Mouse (Mus musculus): ENCODE results near the gene Rhox6. TPM values are rescaled to one million over a fixed set of nuclear protein-coding genes. Genes with fewer than 3 reads are reported as not detected.
"Not testable (repeated sequence)": the region's sequence is repeated elsewhere in the genome, so short reads cannot be mapped to it uniquely, and the experiment has no call there.

The Rhox6 gene
- polyA plus RNA-seq (2011; ENCODE audit: insufficient read length, low read depth, missing spikeins), result not detected in 2 replicates

DNA sequence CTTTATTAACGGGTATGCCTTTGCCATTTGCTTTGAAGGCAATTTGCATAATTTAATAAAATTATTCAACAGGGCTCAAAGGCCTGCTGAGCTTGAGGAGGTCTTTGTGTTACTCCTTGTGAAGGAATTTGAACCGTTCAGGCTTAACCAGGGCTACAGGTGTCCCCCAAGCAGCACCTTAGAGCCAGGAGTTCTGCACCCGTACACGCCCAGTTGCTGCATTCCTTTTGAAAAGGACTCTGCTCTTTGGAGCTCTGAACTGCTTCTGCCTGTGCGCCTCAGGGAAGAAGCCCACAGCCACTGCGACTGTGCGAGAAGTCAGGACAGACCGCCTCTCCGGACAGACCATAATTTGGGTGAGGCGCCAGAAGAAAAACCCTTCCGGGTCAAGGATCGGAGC is at the start of gene Rhox6:
Rhox6 (plus strand) TSS at position 301 of the 400 bp plus-strand sequence.
- not testable (repeated sequence) for H3K4me3 ChIP-seq (ENCODE audit: insufficient read depth, low read length); H3K4me1 ChIP-seq (ENCODE audit: control insufficient read depth, insufficient read depth, low read length); H3K27ac ChIP-seq (ENCODE audit: insufficient read depth, low read length)

- Histone ChIP-seq H3K27ac (ENCODE audit: insufficient read depth, low read length) (no peak overlapping the region), H3K4me3 (ENCODE audit: insufficient read depth, low read length) (no peak overlapping the region), H3K4me1 (ENCODE audit: control insufficient read depth, insufficient read depth, low read length) (no peaks in the 10 kb centered on the region)
- TF ChIP-seq POLR2A (IDR thresholded peaks at IDR 0.05; ENCODE audit: low read depth, low read length) (no peak), CTCF (IDR thresholded peaks at IDR 0.05; ENCODE audit: borderline replicate concordance, insufficient read depth, low read length) (no peak)
Observed at GRCm38 (mm10) chrX:37807286-37808080, 19.2 kb upstream of the Rhox6 start.

- H3K27ac ChIP-seq (ENCODE audit: insufficient read depth, low read length), result no peak overlapping the region
- no peak overlapping the region for H3K4me3 ChIP-seq (ENCODE audit: insufficient read depth, low read length)
- TF ChIP-seq POLR2A (IDR thresholded peaks at IDR 0.05; ENCODE audit: low read depth, low read length) (no peak), CTCF (IDR thresholded peaks at IDR 0.05; ENCODE audit: borderline replicate concordance, insufficient read depth, low read length) (no peak)
- H3K4me1 ChIP-seq (ENCODE audit: control insufficient read depth, insufficient read depth, low read length), result no peaks in the 10 kb centered on the region
Observed at GRCm38 (mm10) chrX:37809396-37809795, 17.3 kb upstream of the Rhox6 start.

GRCm38 (mm10) chrX:37811179-37811578 is 15.5 kb upstream of the Rhox6 start:
- H3K4me3 ChIP-seq (ENCODE audit: insufficient read depth, low read length), result no peak overlapping the region
- no peaks in the 10 kb centered on the region for H3K4me1 ChIP-seq (ENCODE audit: control insufficient read depth, insufficient read depth, low read length)
- no peak overlapping the region for H3K27ac ChIP-seq (ENCODE audit: insufficient read depth, low read length)
- TF ChIP-seq POLR2A (IDR thresholded peaks at IDR 0.05; ENCODE audit: low read depth, low read length) (no peak), CTCF (IDR thresholded peaks at IDR 0.05; ENCODE audit: borderline replicate concordance, insufficient read depth, low read length) (no peak)

- Histone ChIP-seq H3K27ac (ENCODE audit: insufficient read depth, low read length) (no peak overlapping the region), H3K4me3 (ENCODE audit: insufficient read depth, low read length) (no peak overlapping the region), H3K4me1 (ENCODE audit: control insufficient read depth, insufficient read depth, low read length) (no peaks in the 10 kb centered on the region)
- TF ChIP-seq POLR2A (IDR thresholded peaks at IDR 0.05; ENCODE audit: low read depth, low read length) (no peak), CTCF (IDR thresholded peaks at IDR 0.05; ENCODE audit: borderline replicate concordance, insufficient read depth, low read length) (no peak)
Observed at GRCm38 (mm10) chrX:37815665-37816064, 11.0 kb upstream of the Rhox6 start.

- not testable (repeated sequence) for H3K4me3 ChIP-seq (ENCODE audit: insufficient read depth, low read length); H3K4me1 ChIP-seq (ENCODE audit: control insufficient read depth, insufficient read depth, low read length); H3K27ac ChIP-seq (ENCODE audit: insufficient read depth, low read length)
Observed at GRCm38 (mm10) chrX:37831386-37831785, 4.7 kb downstream of the Rhox6 start, which contains the start of gene Rhox7a. Gene Rhox7a, plus strand, starts transcription at chrX:37831686.

DNA sequence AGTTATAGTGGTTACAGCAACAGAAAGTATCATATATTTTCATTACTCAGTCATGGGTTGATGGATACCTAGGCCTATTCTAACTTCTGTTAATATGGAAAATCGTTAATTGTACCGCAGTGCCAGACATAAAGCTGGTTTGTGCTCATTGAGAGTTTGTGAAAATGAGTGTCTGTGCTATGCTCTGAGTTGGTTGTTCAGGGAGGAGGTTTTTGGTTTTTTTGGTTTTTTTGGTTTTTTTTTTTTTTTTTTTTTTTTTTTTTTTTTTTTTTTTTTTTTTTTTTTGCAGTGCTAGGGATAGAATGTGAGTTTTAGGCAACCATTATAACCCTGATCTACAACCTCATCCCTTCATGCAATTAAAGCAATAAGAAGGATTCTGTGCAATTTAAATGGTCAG is 44.9 kb downstream of the Rhox6 start:
- Histone ChIP-seq H3K4me1 (ENCODE audit: control insufficient read depth, insufficient read depth, low read length) (no peaks in the 10 kb centered on the region), H3K27ac (ENCODE audit: insufficient read depth, low read length) (no peak overlapping the region), H3K4me3 (ENCODE audit: insufficient read depth, low read length) (no peak overlapping the region)
- no peak for TF ChIP-seq CTCF (IDR thresholded peaks at IDR 0.05; ENCODE audit: borderline replicate concordance, insufficient read depth, low read length)
- TF ChIP-seq POLR2A (IDR thresholded peaks at IDR 0.05; ENCODE audit: low read depth, low read length), result no peak

GRCm38 (mm10) chrX:37878844-37879243 is 52.1 kb downstream of the Rhox6 start, which contains the start of gene Rhox8:
Gene Rhox8, minus strand, starts transcription at chrX:37878944.
- Histone ChIP-seq H3K27ac (ENCODE audit: insufficient read depth, low read length) (no peak within 1 kb of the TSS), H3K4me1 (ENCODE audit: control insufficient read depth, insufficient read depth, low read length) (no peaks in the 10 kb centered on the region), H3K4me3 (ENCODE audit: insufficient read depth, low read length) (no peak within 1 kb of the TSS)
- TF ChIP-seq CTCF (IDR thresholded peaks at IDR 0.05; ENCODE audit: borderline replicate concordance, insufficient read depth, low read length) (no peak), POLR2A (IDR thresholded peaks at IDR 0.05; ENCODE audit: low read depth, low read length) (no peak)

Other genes with a start within 250 kb of the Rhox6 start
- gene Rhox3f, start 245.9 kb upstream of the Rhox6 start, polyA plus RNA-seq (2011; ENCODE audit: insufficient read length, low read depth, missing spikeins), result not detected in 2 replicates
- gene Rhox4f, start 219.2 kb upstream of the Rhox6 start, polyA plus RNA-seq (2011; ENCODE audit: insufficient read length, low read depth, missing spikeins), result not detected in 2 replicates
- gene Rhox3g, start 198.3 kb upstream of the Rhox6 start, polyA plus RNA-seq (2011; ENCODE audit: insufficient read length, low read depth, missing spikeins), result not detected in 2 replicates
- gene Rhox2g, start 183.4 kb upstream of the Rhox6 start, polyA plus RNA-seq (2011; ENCODE audit: insufficient read length, low read depth, missing spikeins), result not detected in 2 replicates
- not detected in 2 replicates for gene Rhox4g, start 175.6 kb upstream of the Rhox6 start, polyA plus RNA-seq (2011; ENCODE audit: insufficient read length, low read depth, missing spikeins)
- gene Rhox3h, start 158.1 kb upstream of the Rhox6 start, polyA plus RNA-seq (2011; ENCODE audit: insufficient read length, low read depth, missing spikeins), result not detected in 2 replicates
- not detected in 2 replicates for gene Rhox2h, start 153.6 kb upstream of the Rhox6 start, polyA plus RNA-seq (2011; ENCODE audit: insufficient read length, low read depth, missing spikeins)
- gene Rhox5, start 22.1 kb upstream of the Rhox6 start, polyA plus RNA-seq (2011; ENCODE audit: insufficient read length, low read depth, missing spikeins), result not detected in 2 replicates
- gene Rhox7a, start 4.8 kb downstream of the Rhox6 start, polyA plus RNA-seq (2011; ENCODE audit: insufficient read length, low read depth, missing spikeins), result not detected in 2 replicates
- not detected in 2 replicates for gene Rhox8, start 52.0 kb downstream of the Rhox6 start, polyA plus RNA-seq (2011; ENCODE audit: insufficient read length, low read depth, missing spikeins)
- gene Rhox7b, start 70.3 kb downstream of the Rhox6 start, polyA plus RNA-seq (2011; ENCODE audit: insufficient read length, low read depth, missing spikeins), result not detected in 2 replicates
- gene Rhox9, start 74.9 kb downstream of the Rhox6 start, polyA plus RNA-seq (2011; ENCODE audit: insufficient read length, low read depth, missing spikeins), result not detected in 2 replicates
- gene Btg1-ps1, start 191.9 kb downstream of the Rhox6 start, polyA plus RNA-seq (2011; ENCODE audit: insufficient read length, low read depth, missing spikeins), result not detected in 2 replicates
- not detected in 2 replicates for gene Btg1-ps2, start 216.2 kb downstream of the Rhox6 start, polyA plus RNA-seq (2011; ENCODE audit: insufficient read length, low read depth, missing spikeins)
- gene Rhox10, start 239.6 kb downstream of the Rhox6 start, polyA plus RNA-seq (2011; ENCODE audit: insufficient read length, low read depth, missing spikeins), result not detected in 2 replicates

Data from embryonic fibroblast, embryonic 13.5 days (primary cell).